Mouse (Mus musculus): ENCODE data around the gene Ntn4. TPM values are rescaled to one million over a fixed set of nuclear protein-coding genes. Genes with fewer than 3 reads are reported as not detected.
A peak's percentile ranks its signal among the peaks of the same experiment; 100 is the strongest.

The Ntn4 gene
- polyA plus RNA-seq, 1 experiment from 2014 or later, result 4.3 TPM

- no peak overlapping the region for H3K4me3 ChIP-seq (ENCODE audit: low read depth, low read length)
- no peak overlapping the region for H3K27ac ChIP-seq (ENCODE audit: low read depth, low read length)
- H3K27me3 ChIP-seq (ENCODE audit: control insufficient read depth, insufficient read depth, low read length), result no peaks in the 10 kb centered on the region
- H3K9ac ChIP-seq (ENCODE audit: low read depth, low read length), result no peak overlapping the region
- DNase-seq (ENCODE audit: low spot score) (no peak), ATAC-seq (ENCODE audit: low FRiP score) (no peak)
- H3K4me2 ChIP-seq (replicated peaks; ENCODE audit: low read depth, low read length), result no peak overlapping the region
- no peaks in the 10 kb centered on the region for H3K36me3 ChIP-seq (ENCODE audit: control insufficient read depth, insufficient read depth, low read length)
- 88% methylated on average over 5 of the region's 5 CpGs for WGBS
- H3K4me1 ChIP-seq (replicated peaks; ENCODE audit: control insufficient read depth, insufficient read depth, low read length), result no peaks in the 10 kb centered on the region
- H3K9me3 ChIP-seq (ENCODE audit: control insufficient read depth, low read length), result no peaks in the 10 kb centered on the region
Observed at GRCm38 (mm10) chr10:93633563-93633962, 6.9 kb upstream of the Ntn4 start.

- Histone ChIP-seq H3K9ac (ENCODE audit: low read depth, low read length) (no peak overlapping the region), H3K27ac (ENCODE audit: low read depth, low read length) (no peak overlapping the region), H3K27me3 (ENCODE audit: control insufficient read depth, insufficient read depth, low read length) (no peaks in the 10 kb centered on the region), H3K4me3 (ENCODE audit: low read depth, low read length) (no peak overlapping the region), H3K4me1 (replicated peaks; ENCODE audit: control insufficient read depth, insufficient read depth, low read length) (no peaks in the 10 kb centered on the region), H3K4me2 (replicated peaks; ENCODE audit: low read depth, low read length) (no peak overlapping the region), H3K36me3 (ENCODE audit: control insufficient read depth, insufficient read depth, low read length) (no peaks in the 10 kb centered on the region), H3K9me3 (ENCODE audit: control insufficient read depth, low read length) (no peaks in the 10 kb centered on the region)
- DNase-seq (ENCODE audit: low spot score) (no peak), ATAC-seq (ENCODE audit: low FRiP score) (no peak)
- 91% methylated on average over 2 of the region's 2 CpGs for WGBS
Observed at GRCm38 (mm10) chr10:93633971-93634370, 6.5 kb upstream of the Ntn4 start.

GRCm38 (mm10) chr10:93635941-93636340 is 4.5 kb upstream of the Ntn4 start:
- no peak overlapping the region for H3K9ac ChIP-seq (ENCODE audit: low read depth, low read length)
- ATAC-seq (ENCODE audit: low FRiP score) (peak; percentile 64), DNase-seq (ENCODE audit: low spot score) (peak; percentile 59)
- H3K27ac ChIP-seq (ENCODE audit: low read depth, low read length), result no peak overlapping the region
- 26% methylated on average over 9 of the region's 9 CpGs for WGBS
- H3K36me3 ChIP-seq (ENCODE audit: control insufficient read depth, insufficient read depth, low read length), result no peaks in the 10 kb centered on the region
- no peaks in the 10 kb centered on the region for H3K4me1 ChIP-seq (replicated peaks; ENCODE audit: control insufficient read depth, insufficient read depth, low read length)
- no peaks in the 10 kb centered on the region for H3K27me3 ChIP-seq (ENCODE audit: control insufficient read depth, insufficient read depth, low read length)
- no peak overlapping the region for H3K4me3 ChIP-seq (ENCODE audit: low read depth, low read length)
- H3K4me2 ChIP-seq (replicated peaks; ENCODE audit: low read depth, low read length), result no peak overlapping the region
- H3K9me3 ChIP-seq (ENCODE audit: control insufficient read depth, low read length), result no peaks in the 10 kb centered on the region

GRCm38 (mm10) chr10:93640953-93641820 is 706 bp downstream of the Ntn4 start:
- DNase-seq (ENCODE audit: low spot score), result peak; percentile 76
- Histone ChIP-seq H3K4me2 (replicated peaks; ENCODE audit: low read depth, low read length) (peak overlapping the region; percentile 93), H3K27ac (ENCODE audit: low read depth, low read length) (peak overlapping the region; percentile 73), H3K27me3 (ENCODE audit: control insufficient read depth, insufficient read depth, low read length) (no peaks in the 10 kb centered on the region), H3K9me3 (ENCODE audit: control insufficient read depth, low read length) (no peaks in the 10 kb centered on the region), H3K9ac (ENCODE audit: low read depth, low read length) (peak overlapping the region; percentile 97), H3K36me3 (ENCODE audit: control insufficient read depth, insufficient read depth, low read length) (no peaks in the 10 kb centered on the region), H3K4me1 (replicated peaks; ENCODE audit: control insufficient read depth, insufficient read depth, low read length) (no peaks in the 10 kb centered on the region), H3K4me3 (ENCODE audit: low read depth, low read length) (peak overlapping the region; percentile 88)
- ATAC-seq (ENCODE audit: low FRiP score), result peak; percentile 82
- under 1% methylated on average over 42 of the region's 73 CpGs for WGBS

- peak overlapping the region; percentile 73; the same call in 1 of the 2 replicates for H3K27ac ChIP-seq (ENCODE audit: low read depth, low read length)
- H3K4me3 ChIP-seq (ENCODE audit: low read depth, low read length), result peak overlapping the region; percentile 88
- WGBS, result 6% methylated on average over 31 of the region's 32 CpGs
- peak overlapping the region; percentile 93 for H3K4me2 ChIP-seq (replicated peaks; ENCODE audit: low read depth, low read length)
- no peaks in the 10 kb centered on the region for H3K27me3 ChIP-seq (ENCODE audit: control insufficient read depth, insufficient read depth, low read length)
- H3K9me3 ChIP-seq (ENCODE audit: control insufficient read depth, low read length), result no peaks in the 10 kb centered on the region
- DNase-seq (ENCODE audit: low spot score), result no peak
- H3K36me3 ChIP-seq (ENCODE audit: control insufficient read depth, insufficient read depth, low read length), result no peaks in the 10 kb centered on the region
- peak; percentile 71 for ATAC-seq (ENCODE audit: low FRiP score)
- H3K4me1 ChIP-seq (replicated peaks; ENCODE audit: control insufficient read depth, insufficient read depth, low read length), result no peaks in the 10 kb centered on the region
- H3K9ac ChIP-seq (ENCODE audit: low read depth, low read length), result peak overlapping the region; percentile 97
Observed at GRCm38 (mm10) chr10:93641821-93642746, 1.6 kb downstream of the Ntn4 start.

- 67% methylated on average over 8 of the region's 8 CpGs for WGBS
- no peak overlapping the region for H3K27ac ChIP-seq (ENCODE audit: low read depth, low read length)
- no peaks in the 10 kb centered on the region for H3K27me3 ChIP-seq (ENCODE audit: control insufficient read depth, insufficient read depth, low read length)
- no peak overlapping the region for H3K9ac ChIP-seq (ENCODE audit: low read depth, low read length)
- no peak for ATAC-seq (ENCODE audit: low FRiP score)
- no peak overlapping the region for H3K4me2 ChIP-seq (replicated peaks; ENCODE audit: low read depth, low read length)
- DNase-seq (ENCODE audit: low spot score), result no peak
- no peaks in the 10 kb centered on the region for H3K9me3 ChIP-seq (ENCODE audit: control insufficient read depth, low read length)
- no peaks in the 10 kb centered on the region for H3K36me3 ChIP-seq (ENCODE audit: control insufficient read depth, insufficient read depth, low read length)
- H3K4me1 ChIP-seq (replicated peaks; ENCODE audit: control insufficient read depth, insufficient read depth, low read length), result no peaks in the 10 kb centered on the region
- H3K4me3 ChIP-seq (ENCODE audit: low read depth, low read length), result peak overlapping the region; percentile 88; the same call in 1 of the 2 replicates
Observed at GRCm38 (mm10) chr10:93642897-93643296, 2.4 kb downstream of the Ntn4 start.

GRCm38 (mm10) chr10:93644451-93644941 is 4.0 kb downstream of the Ntn4 start:
- 76% methylated on average over 12 of the region's 12 CpGs for WGBS

GRCm38 (mm10) chr10:93647655-93648561 is 7.4 kb downstream of the Ntn4 start:
- DNase-seq (ENCODE audit: low spot score), result no peak
- H3K27ac ChIP-seq (ENCODE audit: low read depth, low read length), result no peak overlapping the region
- H3K4me3 ChIP-seq (ENCODE audit: low read depth, low read length), result no peak overlapping the region
- H3K4me1 ChIP-seq (replicated peaks; ENCODE audit: control insufficient read depth, insufficient read depth, low read length), result no peaks in the 10 kb centered on the region
- no peak overlapping the region for H3K4me2 ChIP-seq (replicated peaks; ENCODE audit: low read depth, low read length)
- no peak overlapping the region for H3K9ac ChIP-seq (ENCODE audit: low read depth, low read length)
- no peaks in the 10 kb centered on the region for H3K36me3 ChIP-seq (ENCODE audit: control insufficient read depth, insufficient read depth, low read length)
- 94% methylated on average over 10 of the region's 10 CpGs for WGBS
- no peaks in the 10 kb centered on the region for H3K9me3 ChIP-seq (ENCODE audit: control insufficient read depth, low read length)
- ATAC-seq (ENCODE audit: low FRiP score), result no peak
- H3K27me3 ChIP-seq (ENCODE audit: control insufficient read depth, insufficient read depth, low read length), result no peaks in the 10 kb centered on the region

More at GRCm38 (mm10) chr10:93644451-93644941, 4.0 kb downstream of the Ntn4 start:
- Histone ChIP-seq H3K27ac (ENCODE audit: low read depth, low read length) (no peak overlapping the region), H3K4me3 (ENCODE audit: low read depth, low read length) (no peak overlapping the region), H3K27me3 (ENCODE audit: control insufficient read depth, insufficient read depth, low read length) (no peaks in the 10 kb centered on the region), H3K9me3 (ENCODE audit: control insufficient read depth, low read length) (no peaks in the 10 kb centered on the region), H3K4me1 (replicated peaks; ENCODE audit: control insufficient read depth, insufficient read depth, low read length) (no peaks in the 10 kb centered on the region), H3K4me2 (replicated peaks; ENCODE audit: low read depth, low read length) (no peak overlapping the region), H3K36me3 (ENCODE audit: control insufficient read depth, insufficient read depth, low read length) (no peaks in the 10 kb centered on the region), H3K9ac (ENCODE audit: low read depth, low read length) (no peak overlapping the region)
- ATAC-seq (ENCODE audit: low FRiP score), result no peak
- no peak for DNase-seq (ENCODE audit: low spot score)

Measured in hindbrain, embryonic 11.5 days (tissue).